Mouse (Mus musculus): ENCODE measurements around the gene Prickle1. TPM values are rescaled to one million over a fixed set of nuclear protein-coding genes. Genes with fewer than 3 reads are reported as not detected.

Prickle1 gene
- polyA plus RNA-seq, 1 experiment from 2014 or later, result 9.7 TPM

GRCm38 (mm10) chr15:93525305-93525917 lies 70.3 kb downstream of the Prickle1 start:
- no peak overlapping the region for H3K4me3 ChIP-seq
- peaks cover 18% of the 10 kb centered on the region for H3K4me1 ChIP-seq
- H3K27ac ChIP-seq, result no peak overlapping the region
- no peaks in the 10 kb centered on the region for H3K9me3 ChIP-seq
- peaks cover 38% of the 10 kb centered on the region for H3K27me3 ChIP-seq (ENCODE audit: poor library complexity, severe bottlenecking)
- no peaks in the 10 kb centered on the region for H3K36me3 ChIP-seq (replicated peaks)
- no peak for DNase-seq (ENCODE audit: extremely low spot score, low spot score)
- 87% methylated on average over 5 of the region's 5 CpGs for WGBS

- WGBS, result 48% methylated on average over 3 of the region's 3 CpGs
- Histone ChIP-seq H3K27ac (no peak overlapping the region), H3K36me3 (replicated peaks) (no peaks in the 10 kb centered on the region), H3K4me1 (peaks cover 45% of the 10 kb centered on the region), H3K9me3 (no peaks in the 10 kb centered on the region), H3K27me3 (ENCODE audit: poor library complexity, severe bottlenecking) (peaks cover 69% of the 10 kb centered on the region), H3K4me3 (no peak overlapping the region)
- no peak for DNase-seq (ENCODE audit: extremely low spot score, low spot score)
These were observed 73.9 kb downstream of the Prickle1 start for GRCm38 (mm10) chr15:93521787-93522180.

DNA sequence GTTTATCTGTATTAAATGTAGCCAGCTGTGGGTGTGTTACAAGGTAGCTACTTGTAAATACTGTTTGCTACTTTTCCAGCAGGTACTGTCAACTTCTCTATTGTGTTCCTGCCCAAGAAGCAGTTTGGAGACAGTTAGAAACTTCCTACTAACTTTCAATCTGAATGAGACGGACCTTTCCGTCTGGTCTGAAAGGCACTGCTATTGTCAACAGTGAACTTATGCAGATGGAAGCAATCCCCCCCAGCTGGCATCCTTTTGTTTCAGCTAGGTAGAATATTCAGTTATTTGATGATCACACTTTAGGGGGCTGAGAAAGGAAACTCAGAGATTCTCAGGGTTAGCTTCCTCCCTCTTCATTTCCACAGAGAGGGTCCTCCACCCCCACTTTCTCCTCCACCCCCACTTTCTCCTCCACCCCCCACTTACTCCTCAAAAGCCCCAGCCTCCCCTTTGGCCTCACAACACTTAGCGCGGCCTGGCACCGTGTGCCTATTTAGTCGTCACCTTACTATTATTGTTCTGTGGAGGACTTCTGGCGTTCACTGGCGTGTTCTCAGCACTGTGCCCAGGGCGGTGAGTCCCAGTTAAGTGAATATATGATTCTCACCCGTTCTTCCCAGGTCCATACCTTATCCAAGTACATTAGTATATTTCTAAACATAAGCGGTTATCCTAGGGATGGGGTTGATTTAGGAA lies 74.5 kb downstream of the Prickle1 start:
- no peak for DNase-seq (ENCODE audit: extremely low spot score, low spot score)
- peaks cover 70% of the 10 kb centered on the region for H3K27me3 ChIP-seq (ENCODE audit: poor library complexity, severe bottlenecking)
- H3K9me3 ChIP-seq, result no peaks in the 10 kb centered on the region
- H3K36me3 ChIP-seq (replicated peaks), result no peaks in the 10 kb centered on the region
- peaks cover 45% of the 10 kb centered on the region for H3K4me1 ChIP-seq
- WGBS, result 31% methylated on average over 11 of the region's 11 CpGs
- no peak overlapping the region for H3K4me3 ChIP-seq
- H3K27ac ChIP-seq, result no peak overlapping the region

DNA sequence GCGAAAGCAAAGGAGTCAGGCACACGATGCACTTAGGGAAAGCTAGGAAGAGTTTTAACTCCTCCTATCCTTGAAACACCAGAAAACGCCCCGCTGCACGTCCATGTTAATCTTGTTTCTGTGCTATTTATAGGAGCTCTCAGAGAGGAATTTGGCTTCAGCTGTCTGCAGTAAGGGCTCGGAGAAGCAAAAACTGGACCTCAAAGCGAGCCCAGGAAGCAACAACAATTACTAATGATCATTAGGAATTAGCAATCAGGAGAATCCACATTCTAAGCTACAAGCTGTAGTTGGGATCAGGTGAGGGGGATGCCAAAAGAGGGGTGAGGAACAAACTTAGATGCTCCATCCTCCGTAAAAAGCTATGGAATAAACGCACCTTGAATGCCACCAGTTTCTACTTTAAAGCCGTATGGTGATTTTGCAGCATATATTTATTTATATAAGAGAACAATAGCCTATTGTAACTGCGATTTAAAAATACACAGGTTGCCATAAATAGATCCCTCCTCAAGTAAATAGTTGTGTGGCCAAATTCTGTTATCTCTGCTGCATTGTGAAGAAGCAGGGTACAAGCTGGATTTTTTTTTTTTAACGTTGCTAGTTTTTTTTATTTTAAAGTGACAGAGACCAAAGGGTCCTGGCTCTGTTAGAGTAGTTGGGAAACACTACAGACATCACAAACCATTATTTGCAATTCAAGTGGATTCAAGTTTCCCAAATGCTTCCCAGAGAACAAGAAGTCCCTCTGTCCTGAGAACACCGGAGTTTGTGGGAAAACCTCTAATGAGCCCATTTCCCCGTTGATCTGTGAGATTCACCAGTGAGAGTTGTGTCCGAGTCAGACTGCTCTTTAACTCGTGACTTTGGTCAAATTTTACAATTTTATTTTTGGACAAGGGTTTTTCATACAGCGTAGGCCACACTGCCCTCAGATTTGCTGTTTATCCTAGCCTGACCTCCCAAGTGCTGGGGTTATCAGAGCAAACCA lies 75.6 kb downstream of the Prickle1 start:
- H3K27ac ChIP-seq, result peak overlapping the region; percentile 88; the same call in 1 of the 2 replicates
- H3K9me3 ChIP-seq, result no peaks in the 10 kb centered on the region
- peaks cover 81% of the 10 kb centered on the region for H3K27me3 ChIP-seq (ENCODE audit: poor library complexity, severe bottlenecking)
- DNase-seq (ENCODE audit: extremely low spot score, low spot score), result no peak
- H3K4me1 ChIP-seq, result peaks cover 49% of the 10 kb centered on the region
- H3K4me3 ChIP-seq, result peak overlapping the region; percentile 85
- WGBS, result 5% methylated on average over 17 of the region's 17 CpGs
- H3K36me3 ChIP-seq (replicated peaks), result no peaks in the 10 kb centered on the region

- no peaks in the 10 kb centered on the region for H3K36me3 ChIP-seq (replicated peaks)
- H3K9me3 ChIP-seq, result no peaks in the 10 kb centered on the region
- peak; percentile 75 for DNase-seq (ENCODE audit: extremely low spot score, low spot score)
- peaks cover 89% of the 10 kb centered on the region for H3K27me3 ChIP-seq (ENCODE audit: poor library complexity, severe bottlenecking)
- H3K4me3 ChIP-seq, result peak overlapping the region; percentile 85
- H3K4me1 ChIP-seq, result peaks cover 58% of the 10 kb centered on the region
- under 1% methylated on average over 85 of the region's 85 CpGs for WGBS
- H3K27ac ChIP-seq, result peak overlapping the region; percentile 88
These were observed 76.5 kb downstream of the Prickle1 start for GRCm38 (mm10) chr15:93518941-93519835.

GRCm38 (mm10) chr15:93518143-93518902 lies 77.4 kb downstream of the Prickle1 start:
- no peaks in the 10 kb centered on the region for H3K9me3 ChIP-seq
- 4% methylated on average over 23 of the region's 23 CpGs for WGBS
- peak overlapping the region; percentile 88 for H3K27ac ChIP-seq
- peaks cover 67% of the 10 kb centered on the region for H3K4me1 ChIP-seq
- no peaks in the 10 kb centered on the region for H3K36me3 ChIP-seq (replicated peaks)
- peak overlapping the region; percentile 85 for H3K4me3 ChIP-seq
- H3K27me3 ChIP-seq (ENCODE audit: poor library complexity, severe bottlenecking), result peaks cover 89% of the 10 kb centered on the region
- DNase-seq (ENCODE audit: extremely low spot score, low spot score), result peak; percentile 29

GRCm38 (mm10) chr15:93517022-93517565 lies 78.6 kb downstream of the Prickle1 start:
- Histone ChIP-seq H3K4me1 (peaks cover 75% of the 10 kb centered on the region), H3K27ac (no peak overlapping the region), H3K27me3 (ENCODE audit: poor library complexity, severe bottlenecking) (peaks cover 89% of the 10 kb centered on the region), H3K4me3 (no peak overlapping the region), H3K9me3 (no peaks in the 10 kb centered on the region), H3K36me3 (replicated peaks) (no peaks in the 10 kb centered on the region)
- no peak for DNase-seq (ENCODE audit: extremely low spot score, low spot score)
- 72% methylated on average over 11 of the region's 11 CpGs for WGBS

GRCm38 (mm10) chr15:93515316-93515715 lies 80.4 kb downstream of the Prickle1 start:
- Histone ChIP-seq H3K36me3 (replicated peaks) (no peaks in the 10 kb centered on the region), H3K4me1 (peaks cover 79% of the 10 kb centered on the region), H3K27ac (no peak overlapping the region), H3K9me3 (no peaks in the 10 kb centered on the region), H3K27me3 (ENCODE audit: poor library complexity, severe bottlenecking) (peaks cover 79% of the 10 kb centered on the region), H3K4me3 (no peak overlapping the region)
- 74% methylated on average over 9 of the region's 9 CpGs for WGBS
- no peak for DNase-seq (ENCODE audit: extremely low spot score, low spot score)

DNA sequence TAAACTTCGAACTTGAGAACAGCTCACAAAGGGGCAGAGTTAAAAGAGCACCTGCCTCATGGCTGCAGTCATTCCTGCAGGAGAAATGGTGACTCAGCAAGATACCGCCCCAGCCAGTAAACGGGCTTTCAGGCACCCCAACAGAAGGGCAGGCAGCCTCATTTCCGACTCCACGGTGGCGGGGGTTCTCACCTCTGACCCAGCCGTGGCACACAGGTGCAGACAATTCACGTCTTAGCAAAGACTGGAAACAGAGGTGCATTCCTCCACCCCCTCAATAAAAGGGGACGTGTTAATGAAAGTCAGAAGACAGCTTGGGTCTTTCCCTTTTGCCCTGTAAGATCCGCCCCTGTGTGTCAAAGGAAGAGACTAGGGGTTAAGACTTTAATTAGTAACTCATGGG lies 81.8 kb downstream of the Prickle1 start:
- WGBS, result under 1% methylated on average over 10 of the region's 10 CpGs
- Histone ChIP-seq H3K4me3 (peak overlapping the region; percentile 26; the same call in 1 of the 2 replicates), H3K4me1 (peaks cover 69% of the 10 kb centered on the region), H3K27me3 (ENCODE audit: poor library complexity, severe bottlenecking) (peaks cover 67% of the 10 kb centered on the region), H3K27ac (no peak overlapping the region), H3K36me3 (replicated peaks) (peaks cover 4% of the 10 kb centered on the region), H3K9me3 (no peaks in the 10 kb centered on the region)
- DNase-seq (ENCODE audit: extremely low spot score, low spot score), result peak; percentile 67

DNA sequence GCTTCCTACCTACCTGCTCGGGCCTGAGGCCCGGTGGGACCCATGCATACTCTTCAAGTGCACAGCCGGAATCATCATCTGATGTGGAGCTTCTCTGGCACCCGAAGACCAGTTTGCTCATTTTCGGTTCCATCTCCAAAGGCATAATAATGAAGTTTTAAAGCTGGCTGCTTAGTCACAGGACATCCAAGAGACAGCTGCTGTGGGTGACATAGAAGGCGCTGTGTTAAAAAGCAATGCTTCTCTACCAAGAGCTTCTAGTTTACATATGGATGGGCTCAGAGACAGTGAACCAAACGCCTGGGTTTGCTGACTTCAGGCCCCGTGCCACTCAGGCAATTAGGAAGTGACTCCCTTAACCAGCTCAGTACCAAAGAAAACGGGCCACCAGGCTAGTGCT lies 83.3 kb downstream of the Prickle1 start:
- DNase-seq (ENCODE audit: extremely low spot score, low spot score), result no peak
- peaks cover 19% of the 10 kb centered on the region for H3K36me3 ChIP-seq (replicated peaks)
- H3K27ac ChIP-seq, result no peak overlapping the region
- 37% methylated on average over 9 of the region's 9 CpGs for WGBS
- no peaks in the 10 kb centered on the region; the same call in 1 of the 2 replicates for H3K9me3 ChIP-seq
- peaks cover 56% of the 10 kb centered on the region for H3K27me3 ChIP-seq (ENCODE audit: poor library complexity, severe bottlenecking)
- H3K4me3 ChIP-seq, result no peak overlapping the region
- H3K4me1 ChIP-seq, result peaks cover 54% of the 10 kb centered on the region

DNA sequence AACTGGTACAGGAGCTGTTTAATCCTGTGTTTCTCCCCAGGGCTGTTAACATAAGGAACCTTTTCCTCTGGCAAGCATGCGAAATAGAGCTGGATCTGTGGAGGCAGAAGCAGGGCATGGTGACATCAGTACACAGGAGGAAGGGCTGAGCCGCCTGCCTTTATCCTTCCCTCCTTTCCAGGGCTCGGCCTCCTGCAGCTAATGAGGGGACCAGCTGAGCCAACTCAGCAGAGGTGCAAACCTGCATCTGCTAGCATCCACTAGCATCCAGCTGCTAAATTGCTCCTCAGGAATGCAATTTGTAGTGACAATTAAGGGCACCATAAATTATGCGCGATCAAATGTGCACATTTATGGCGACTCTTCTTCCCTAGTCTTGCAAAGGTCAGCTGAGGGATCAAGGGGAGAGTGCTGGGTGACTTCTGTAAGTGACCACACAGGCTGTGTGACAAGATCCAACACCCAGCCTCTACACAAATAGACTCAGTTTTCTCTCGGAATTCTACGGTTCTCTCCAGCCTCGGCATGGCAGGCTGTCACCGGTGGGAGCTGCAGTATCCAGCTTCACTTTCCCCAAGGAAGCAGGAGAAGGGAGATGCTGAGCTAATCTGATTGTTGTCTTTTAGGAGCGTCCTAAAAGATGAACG lies 84.9 kb downstream of the Prickle1 start:
- H3K27ac ChIP-seq, result no peak overlapping the region
- 28% methylated on average over 12 of the region's 12 CpGs for WGBS
- DNase-seq (ENCODE audit: extremely low spot score, low spot score), result no peak
- H3K27me3 ChIP-seq (ENCODE audit: poor library complexity, severe bottlenecking), result peaks cover 44% of the 10 kb centered on the region
- no peaks in the 10 kb centered on the region; the same call in 1 of the 2 replicates for H3K9me3 ChIP-seq
- no peak overlapping the region for H3K4me3 ChIP-seq
- H3K4me1 ChIP-seq, result peaks cover 51% of the 10 kb centered on the region
- peaks cover 31% of the 10 kb centered on the region for H3K36me3 ChIP-seq (replicated peaks)

All from forebrain, embryonic 10.5 days (tissue).